Mouse (Mus musculus): ENCODE data around the gene Krt7. TPM values are rescaled to one million over a fixed set of nuclear protein-coding genes. Genes with fewer than 3 reads are reported as not detected.

The Krt7 gene
- total and polyA plus RNA-seq, 3 experiments, result 0.13 to 0.49 TPM; not detected in 1

- Histone ChIP-seq H3K9me3 (replicated peaks) (peaks cover 39% of the 10 kb centered on the region), H3K36me3 (replicated peaks) (no peaks in the 10 kb centered on the region), H3K4me3 (ENCODE audit: low read depth, low read length) (no peak overlapping the region), H3K4me1 (ENCODE audit: insufficient read depth, low read depth, low read length) (no peaks in the 10 kb centered on the region), H3K27me3 (ENCODE audit: insufficient read depth, low read length) (no peaks in the 10 kb centered on the region)
- ATAC-seq (ENCODE audit: extremely low read depth, insufficient number of reproducible peaks, low FRiP score, poor library complexity, severe bottlenecking), result no peak
- DNase-seq (ENCODE audit: low spot score), result no peak
- TF ChIP-seq CTCF (IDR thresholded peaks at IDR 0.05; ENCODE audit: low read depth, low read length) (no peak), GATA1 (IDR thresholded peaks at IDR 0.05; ENCODE audit: borderline replicate concordance, low read length) (no peak), GATA2 (IDR thresholded peaks at IDR 0.05; ENCODE audit: borderline replicate concordance, low read depth, low read length) (no peak), POLR2AphosphoS5 (IDR thresholded peaks at IDR 0.05; ENCODE audit: insufficient replicate concordance, low read depth, low read length) (no peak), TAL1 (conservative IDR thresholded peaks at IDR 0.05; ENCODE audit: low read depth, low read length) (no peak)
Measured at GRCm38 (mm10) chr15:101440837-101441236, 30.0 kb downstream of the Krt7 start.

- TF ChIP-seq POLR2AphosphoS5 (IDR thresholded peaks at IDR 0.05; ENCODE audit: insufficient replicate concordance, low read depth, low read length) (no peak), GATA2 (IDR thresholded peaks at IDR 0.05; ENCODE audit: borderline replicate concordance, low read depth, low read length) (no peak), TAL1 (conservative IDR thresholded peaks at IDR 0.05; ENCODE audit: low read depth, low read length) (no peak), CTCF (IDR thresholded peaks at IDR 0.05; ENCODE audit: low read depth, low read length) (no peak), GATA1 (IDR thresholded peaks at IDR 0.05; ENCODE audit: borderline replicate concordance, low read length) (no peak)
- ATAC-seq (ENCODE audit: extremely low read depth, insufficient number of reproducible peaks, low FRiP score, poor library complexity, severe bottlenecking), result no peak
- H3K4me3 ChIP-seq (ENCODE audit: low read depth, low read length), result no peak overlapping the region
- no peaks in the 10 kb centered on the region for H3K36me3 ChIP-seq (replicated peaks)
- no peaks in the 10 kb centered on the region for H3K27me3 ChIP-seq (ENCODE audit: insufficient read depth, low read length)
- peaks cover 29% of the 10 kb centered on the region for H3K9me3 ChIP-seq (replicated peaks)
- DNase-seq (ENCODE audit: low spot score), result no peak
- H3K4me1 ChIP-seq (ENCODE audit: insufficient read depth, low read depth, low read length), result no peaks in the 10 kb centered on the region
Measured at GRCm38 (mm10) chr15:101446572-101446971, 35.7 kb downstream of the Krt7 start.

- no peak for DNase-seq (ENCODE audit: low spot score)
- H3K27me3 ChIP-seq (ENCODE audit: insufficient read depth, low read length), result no peaks in the 10 kb centered on the region
- no peaks in the 10 kb centered on the region for H3K36me3 ChIP-seq (replicated peaks)
- TF ChIP-seq GATA1 (IDR thresholded peaks at IDR 0.05; ENCODE audit: borderline replicate concordance, low read length) (no peak), CTCF (IDR thresholded peaks at IDR 0.05; ENCODE audit: low read depth, low read length) (no peak), TAL1 (conservative IDR thresholded peaks at IDR 0.05; ENCODE audit: low read depth, low read length) (no peak), POLR2AphosphoS5 (IDR thresholded peaks at IDR 0.05; ENCODE audit: insufficient replicate concordance, low read depth, low read length) (no peak)
- no peaks in the 10 kb centered on the region for H3K4me1 ChIP-seq (ENCODE audit: insufficient read depth, low read depth, low read length)
- ATAC-seq (ENCODE audit: extremely low read depth, insufficient number of reproducible peaks, low FRiP score, poor library complexity, severe bottlenecking), result no peak
- peaks cover 31% of the 10 kb centered on the region for H3K9me3 ChIP-seq (replicated peaks)
- H3K4me3 ChIP-seq (ENCODE audit: low read depth, low read length), result no peak within 1 kb of the TSS
Measured at GRCm38 (mm10) chr15:101447444-101447843, 36.6 kb downstream of the Krt7 start, which contains the start of gene Krt88. Krt88 (plus strand) TSS chr15:101447744.

GRCm38 (mm10) chr15:101453093-101453736 is 42.4 kb downstream of the Krt7 start:
- no peaks in the 10 kb centered on the region for H3K27me3 ChIP-seq (ENCODE audit: insufficient read depth, low read length)
- TF ChIP-seq GATA1 (IDR thresholded peaks at IDR 0.05; ENCODE audit: borderline replicate concordance, low read length) (no peak), POLR2AphosphoS5 (IDR thresholded peaks at IDR 0.05; ENCODE audit: insufficient replicate concordance, low read depth, low read length) (no peak)
- no peak for ATAC-seq (ENCODE audit: extremely low read depth, insufficient number of reproducible peaks, low FRiP score, poor library complexity, severe bottlenecking)

GRCm38 (mm10) chr15:101454774-101455173 is 43.9 kb downstream of the Krt7 start:
- H3K27me3 ChIP-seq (ENCODE audit: insufficient read depth, low read length), result no peaks in the 10 kb centered on the region
- H3K9me3 ChIP-seq (replicated peaks), result peaks cover 63% of the 10 kb centered on the region
- H3K4me1 ChIP-seq (ENCODE audit: insufficient read depth, low read depth, low read length), result no peaks in the 10 kb centered on the region
- no peak for TF ChIP-seq TAL1 (conservative IDR thresholded peaks at IDR 0.05; ENCODE audit: low read depth, low read length)
- no peak for TF ChIP-seq GATA1 (IDR thresholded peaks at IDR 0.05; ENCODE audit: borderline replicate concordance, low read length)
- TF ChIP-seq POLR2AphosphoS5 (IDR thresholded peaks at IDR 0.05; ENCODE audit: insufficient replicate concordance, low read depth, low read length), result no peak
- no peak for TF ChIP-seq GATA2 (IDR thresholded peaks at IDR 0.05; ENCODE audit: borderline replicate concordance, low read depth, low read length)
- TF ChIP-seq CTCF (IDR thresholded peaks at IDR 0.05; ENCODE audit: low read depth, low read length), result no peak
- no peaks in the 10 kb centered on the region for H3K36me3 ChIP-seq (replicated peaks)
- H3K4me3 ChIP-seq (ENCODE audit: low read depth, low read length), result no peak overlapping the region
- ATAC-seq (ENCODE audit: extremely low read depth, insufficient number of reproducible peaks, low FRiP score, poor library complexity, severe bottlenecking) (no peak), DNase-seq (ENCODE audit: low spot score) (no peak)

More at GRCm38 (mm10) chr15:101453093-101453736, 42.4 kb downstream of the Krt7 start:
- Histone ChIP-seq H3K4me1 (ENCODE audit: insufficient read depth, low read depth, low read length) (no peaks in the 10 kb centered on the region), H3K4me3 (ENCODE audit: low read depth, low read length) (no peak overlapping the region), H3K36me3 (replicated peaks) (no peaks in the 10 kb centered on the region), H3K9me3 (replicated peaks) (peaks cover 65% of the 10 kb centered on the region)
- no peak for DNase-seq (ENCODE audit: low spot score)

GRCm38 (mm10) chr15:101455292-101455691 is 44.4 kb downstream of the Krt7 start:
- TF ChIP-seq POLR2AphosphoS5 (IDR thresholded peaks at IDR 0.05; ENCODE audit: insufficient replicate concordance, low read depth, low read length) (no peak), GATA1 (IDR thresholded peaks at IDR 0.05; ENCODE audit: borderline replicate concordance, low read length) (no peak)
- no peak for DNase-seq (ENCODE audit: low spot score)
- no peaks in the 10 kb centered on the region for H3K4me1 ChIP-seq (ENCODE audit: insufficient read depth, low read depth, low read length)
- H3K27me3 ChIP-seq (ENCODE audit: insufficient read depth, low read length), result no peaks in the 10 kb centered on the region
- no peak overlapping the region for H3K4me3 ChIP-seq (ENCODE audit: low read depth, low read length)
- H3K36me3 ChIP-seq (replicated peaks), result no peaks in the 10 kb centered on the region
- H3K9me3 ChIP-seq (replicated peaks), result peaks cover 63% of the 10 kb centered on the region
- ATAC-seq (ENCODE audit: extremely low read depth, insufficient number of reproducible peaks, low FRiP score, poor library complexity, severe bottlenecking), result no peak

All from G1E (cell line).